Mouse (Mus musculus): Measurements from ENCODE around the gene Fbxl18. TPM values are rescaled to one million over a fixed set of nuclear protein-coding genes. Genes with fewer than 3 reads are reported as not detected.
A peak's percentile ranks its signal among the peaks of the same experiment; 100 is the strongest.

Gene Fbxl18
- polyA plus RNA-seq, 1 experiment, result 34.8 TPM

- TF ChIP-seq CTCF (IDR thresholded peaks at IDR 0.05; ENCODE audit: borderline replicate concordance, extremely low read depth, insufficient read depth, insufficient read length), result peak; percentile 95
- TF ChIP-seq POLR2A (IDR thresholded peaks at IDR 0.05; ENCODE audit: borderline replicate concordance, extremely low read depth, insufficient read depth, insufficient read length, poor library complexity, severe bottlenecking), result no peak
- peak; percentile 91 for DNase-seq (ENCODE audit: low read depth)
These were observed 15.7 kb downstream of the Fbxl18 start for GRCm38 (mm10) chr5:142879318-142880175.

- no peak for DNase-seq (ENCODE audit: low read depth)
- TF ChIP-seq CTCF (IDR thresholded peaks at IDR 0.05; ENCODE audit: borderline replicate concordance, extremely low read depth, insufficient read depth, insufficient read length) (no peak), POLR2A (IDR thresholded peaks at IDR 0.05; ENCODE audit: borderline replicate concordance, extremely low read depth, insufficient read depth, insufficient read length, poor library complexity, severe bottlenecking) (no peak)
These were observed 16.7 kb downstream of the Fbxl18 start for GRCm38 (mm10) chr5:142878570-142878969.

- DNase-seq (ENCODE audit: low read depth), result peak; percentile 95
- TF ChIP-seq CTCF (IDR thresholded peaks at IDR 0.05; ENCODE audit: borderline replicate concordance, extremely low read depth, insufficient read depth, insufficient read length) (peak; percentile 98), POLR2A (IDR thresholded peaks at IDR 0.05; ENCODE audit: borderline replicate concordance, extremely low read depth, insufficient read depth, insufficient read length, poor library complexity, severe bottlenecking) (0 out of 2 replicates have a peak, but pooled peaks have one; percentile 3)
These were observed 17.6 kb downstream of the Fbxl18 start for GRCm38 (mm10) chr5:142877337-142878280.

- no peak for DNase-seq (ENCODE audit: low read depth)
- TF ChIP-seq CTCF (IDR thresholded peaks at IDR 0.05; ENCODE audit: borderline replicate concordance, extremely low read depth, insufficient read depth, insufficient read length) (no peak), POLR2A (IDR thresholded peaks at IDR 0.05; ENCODE audit: borderline replicate concordance, extremely low read depth, insufficient read depth, insufficient read length, poor library complexity, severe bottlenecking) (no peak)
These were observed 18.3 kb downstream of the Fbxl18 start for GRCm38 (mm10) chr5:142876896-142877295.

- no peak for DNase-seq (ENCODE audit: low read depth)
- TF ChIP-seq POLR2A (IDR thresholded peaks at IDR 0.05; ENCODE audit: borderline replicate concordance, extremely low read depth, insufficient read depth, insufficient read length, poor library complexity, severe bottlenecking), result no peak
- no peak for TF ChIP-seq CTCF (IDR thresholded peaks at IDR 0.05; ENCODE audit: borderline replicate concordance, extremely low read depth, insufficient read depth, insufficient read length)
These were observed 19.7 kb downstream of the Fbxl18 start for GRCm38 (mm10) chr5:142875513-142875905.

GRCm38 (mm10) chr5:142874791-142875512 is 20.3 kb downstream of the Fbxl18 start:
- peak; percentile 37 for DNase-seq (ENCODE audit: low read depth)
- TF ChIP-seq CTCF (IDR thresholded peaks at IDR 0.05; ENCODE audit: borderline replicate concordance, extremely low read depth, insufficient read depth, insufficient read length), result no peak
- no peak for TF ChIP-seq POLR2A (IDR thresholded peaks at IDR 0.05; ENCODE audit: borderline replicate concordance, extremely low read depth, insufficient read depth, insufficient read length, poor library complexity, severe bottlenecking)

- no peak for TF ChIP-seq POLR2A (IDR thresholded peaks at IDR 0.05; ENCODE audit: borderline replicate concordance, extremely low read depth, insufficient read depth, insufficient read length, poor library complexity, severe bottlenecking)
- TF ChIP-seq CTCF (IDR thresholded peaks at IDR 0.05; ENCODE audit: borderline replicate concordance, extremely low read depth, insufficient read depth, insufficient read length), result peak; percentile 17; the same call in 1 of the 2 replicates
- DNase-seq (ENCODE audit: low read depth), result no peak
These were observed 21.5 kb downstream of the Fbxl18 start for GRCm38 (mm10) chr5:142873718-142874117.

GRCm38 (mm10) chr5:142871765-142872164 is 23.5 kb downstream of the Fbxl18 start:
- TF ChIP-seq CTCF (IDR thresholded peaks at IDR 0.05; ENCODE audit: borderline replicate concordance, extremely low read depth, insufficient read depth, insufficient read length), result no peak
- no peak for TF ChIP-seq POLR2A (IDR thresholded peaks at IDR 0.05; ENCODE audit: borderline replicate concordance, extremely low read depth, insufficient read depth, insufficient read length, poor library complexity, severe bottlenecking)
- DNase-seq (ENCODE audit: low read depth), result peak; percentile 50

- TF ChIP-seq CTCF (IDR thresholded peaks at IDR 0.05; ENCODE audit: borderline replicate concordance, extremely low read depth, insufficient read depth, insufficient read length) (peak; percentile 15; the same call in 1 of the 2 replicates), POLR2A (IDR thresholded peaks at IDR 0.05; ENCODE audit: borderline replicate concordance, extremely low read depth, insufficient read depth, insufficient read length, poor library complexity, severe bottlenecking) (no peak)
- peak; percentile 95 for DNase-seq (ENCODE audit: low read depth)
These were observed 25.8 kb downstream of the Fbxl18 start for GRCm38 (mm10) chr5:142869463-142869862.

- DNase-seq (ENCODE audit: low read depth), result peak; percentile 96
- TF ChIP-seq CTCF (IDR thresholded peaks at IDR 0.05; ENCODE audit: borderline replicate concordance, extremely low read depth, insufficient read depth, insufficient read length) (no peak), POLR2A (IDR thresholded peaks at IDR 0.05; ENCODE audit: borderline replicate concordance, extremely low read depth, insufficient read depth, insufficient read length, poor library complexity, severe bottlenecking) (no peak)
These were observed 37.4 kb downstream of the Fbxl18 start for GRCm38 (mm10) chr5:142857763-142858229.
